Mouse (Mus musculus): Measurements from ENCODE around the gene Cbx7.

DNA sequence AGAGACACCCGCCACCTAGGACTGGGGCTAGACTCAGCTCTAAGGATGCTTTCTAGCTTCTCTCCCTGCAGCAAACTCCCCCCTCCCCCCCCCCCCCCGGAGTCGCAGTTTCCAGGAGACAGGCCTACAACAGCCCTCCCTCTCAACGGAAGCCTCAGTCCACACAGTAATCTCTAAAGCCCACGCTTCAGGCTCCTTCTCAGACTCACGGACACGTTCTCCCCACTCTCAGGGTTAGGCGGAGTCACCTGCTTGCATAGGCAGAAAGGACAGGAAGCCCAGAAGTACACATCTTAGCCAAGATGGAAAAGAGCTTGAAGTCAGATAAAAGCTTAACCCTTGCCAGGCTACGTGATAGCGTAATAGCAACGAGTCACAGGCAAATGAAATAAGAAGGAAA lies 14.6 kb upstream of the Cbx7 start:
- no peak for TF ChIP-seq EP300 (IDR thresholded peaks at IDR 0.05; ENCODE audit: low read length)
- no peak for TF ChIP-seq E2F4 (IDR thresholded peaks at IDR 0.05; ENCODE audit: insufficient replicate concordance, low read depth, low read length)
- TF ChIP-seq USF2 (conservative IDR thresholded peaks at IDR 0.05; ENCODE audit: low read depth, low read length), result no peak
- TF ChIP-seq CTCF (conservative IDR thresholded peaks at IDR 0.05 in 1 of 2, IDR thresholded peaks at IDR 0.05 in 1 of 2; ENCODE audit: low read depth in 2 of 2, low read length in 2 of 2), result no peak
- no peak for TF ChIP-seq POLR2A (IDR thresholded peaks at IDR 0.05; ENCODE audit: low read depth, low read length)
- no peak for TF ChIP-seq MXI1 (IDR thresholded peaks at IDR 0.05; ENCODE audit: low read depth, low read length)
